Mouse (Mus musculus) embryonic facial prominence, embryonic 13.5 days (tissue): Measurements from ENCODE around the gene BC053393. TPM values are rescaled to one million over a fixed set of nuclear protein-coding genes. Genes with fewer than 3 reads are reported as not detected.

Experiments used
- ATAC-seq: fragments of 200-750 bp; cut with Nextera tagmentation; 2 replicates; pipeline ENCODE4 v1.8.0; 2017; ENCODE audit warnings: low read depth; ENCODE audit not compliant: insufficient number of reproducible peaks, insufficient read depth, low FRiP score, low TSS enrichment
- H3K27ac ChIP-seq: fragments of 300-500 bp; sonication (generic); 2 replicates; pipeline ENCODE4 v1.5.1; 2015; ENCODE audit warnings: moderate library complexity, mild to moderate bottlenecking, inconsistent platforms
- H3K27me3 ChIP-seq: fragments of 300-500 bp; sonication (generic); 2 replicates; pipeline ENCODE4 v1.6.1; 2015; ENCODE audit warnings: mild to moderate bottlenecking, inconsistent platforms
- H3K36me3 ChIP-seq: fragments of 300-500 bp; sonication (generic); 2 replicates; pipeline ENCODE4 v1.6.1; 2015; ENCODE audit warnings: mild to moderate bottlenecking, inconsistent platforms
- H3K4me1 ChIP-seq: fragments of 300-500 bp; sonication (generic); 2 replicates; pipeline ENCODE4 v1.6.1; 2015; ENCODE audit warnings: inconsistent platforms
- H3K4me2 ChIP-seq: fragments of 300-500 bp; sonication (generic); 2 replicates; pipeline ENCODE4 v1.6.1; 2015; ENCODE audit warnings: moderate library complexity, mild to moderate bottlenecking, inconsistent platforms
- H3K4me3 ChIP-seq: fragments of 300-500 bp; sonication (generic); 2 replicates; pipeline ENCODE4 v1.5.1; 2015; ENCODE audit warnings: mild to moderate bottlenecking, inconsistent platforms
- H3K9ac ChIP-seq: fragments of 300-500 bp; sonication (generic); 2 replicates; pipeline ENCODE4 v1.6.1; 2015; ENCODE audit warnings: mild to moderate bottlenecking, inconsistent platforms
- H3K9me3 ChIP-seq: fragments of 300-500 bp; sonication (generic); 2 replicates; pipeline ENCODE4 v1.6.1; 2016; ENCODE audit warnings: inconsistent platforms
- WGBS: fragments of 180-500 bp; shearing (Covaris S2); methylation state at CpG from one replicate; pipeline ENCODE4 v1.1.7; 2015; ENCODE audit warnings: mixed read lengths; 5-methylcytosine and 5-hydroxymethylcytosine counted together
- polyA plus RNA-seq: library from polyadenylated mRNA; unstranded; fragments of >200 nt; fragmentation: Nextera tagmentation; extraction: Ambion mirVana; gene quantifications from 2 replicates; pipeline ENCODE4 v1.2.1, GENCODE M21; 2015

Gene BC053393
- polyA plus RNA-seq, result not detected in 2 replicates

GRCm38 (mm10) chr11:46571327-46571726, at the start of gene BC053393:
Gene BC053393 (plus strand): TSS chr11:46571536.
- H3K27ac ChIP-seq, result no peak within 1 kb of the TSS
- no peaks in the 10 kb centered on the region for H3K36me3 ChIP-seq
- WGBS, result 96% methylated on average over 1 of the region's 1 CpGs
- H3K4me3 ChIP-seq, result no peak within 1 kb of the TSS
- H3K9ac ChIP-seq, result no peak within 1 kb of the TSS
- H3K4me1 ChIP-seq, result no peaks in the 10 kb centered on the region
- no peaks in the 10 kb centered on the region for H3K27me3 ChIP-seq
- H3K9me3 ChIP-seq, result no peaks in the 10 kb centered on the region
- ATAC-seq, result no peak
- no peak within 1 kb of the TSS for H3K4me2 ChIP-seq

DNA sequence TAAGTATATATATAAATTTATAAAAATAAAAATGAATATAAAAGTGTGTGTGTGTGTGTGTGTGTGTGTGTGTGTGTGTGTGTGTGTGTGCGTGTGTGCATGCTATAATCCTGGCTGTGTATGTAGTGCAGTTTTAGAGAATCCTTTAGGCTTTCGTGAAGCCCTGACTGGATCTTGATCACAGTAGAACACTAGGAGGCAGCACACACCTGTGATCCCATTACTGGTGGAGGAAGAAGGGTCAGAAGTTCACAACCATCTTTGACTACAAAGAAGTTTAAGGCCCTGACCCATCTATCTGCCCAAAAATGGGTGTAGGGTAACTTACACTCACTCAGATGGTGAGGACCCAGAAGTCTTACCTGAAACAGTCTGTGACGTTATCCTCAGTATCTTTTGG, 48.6 kb upstream of the BC053393 start:
- Histone ChIP-seq H3K27me3 (no peaks in the 10 kb centered on the region), H3K9me3 (no peaks in the 10 kb centered on the region), H3K4me3 (no peak overlapping the region), H3K9ac (no peak overlapping the region), H3K36me3 (no peaks in the 10 kb centered on the region), H3K4me2 (no peak overlapping the region), H3K27ac (no peak overlapping the region), H3K4me1 (no peaks in the 10 kb centered on the region)
- WGBS, result 81% methylated on average over 3 of the region's 3 CpGs
- no peak for ATAC-seq

DNA sequence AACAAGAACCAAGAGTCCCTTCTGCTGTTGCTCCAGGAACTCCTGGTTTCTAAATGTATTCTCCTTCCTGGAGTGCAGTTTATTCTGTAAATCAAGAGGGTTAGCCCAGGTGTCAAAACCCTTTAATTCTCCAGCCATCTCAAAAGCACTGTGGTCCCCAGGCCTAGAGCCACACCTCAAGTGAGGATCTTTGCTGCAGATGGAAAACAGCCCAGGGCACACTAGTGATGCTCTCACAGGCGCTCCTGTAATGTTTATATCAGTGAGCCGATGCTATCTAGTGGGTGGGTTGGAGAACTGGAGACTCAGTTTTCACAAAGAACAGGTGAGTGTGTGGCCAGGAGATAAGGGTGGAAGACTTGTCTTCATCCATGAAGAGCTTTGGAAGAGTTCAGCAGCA, 47.4 kb upstream of the BC053393 start, which contains the start of gene Gm12169:
Gm12169 (plus strand) TSS at position 301 of the 400 bp plus-strand sequence.
- no peak within 1 kb of the TSS for H3K4me3 ChIP-seq
- H3K9me3 ChIP-seq, result no peaks in the 10 kb centered on the region
- no peak within 1 kb of the TSS for H3K27ac ChIP-seq
- H3K4me1 ChIP-seq, result no peaks in the 10 kb centered on the region
- no peaks in the 10 kb centered on the region for H3K36me3 ChIP-seq
- no peak within 1 kb of the TSS for H3K4me2 ChIP-seq
- no peak within 1 kb of the TSS for H3K9ac ChIP-seq
- ATAC-seq, result no peak
- WGBS, result 88% methylated on average over 2 of the region's 2 CpGs
- no peaks in the 10 kb centered on the region for H3K27me3 ChIP-seq

GRCm38 (mm10) chr11:46530149-46530548, 41.2 kb upstream of the BC053393 start:
- no peak overlapping the region for H3K4me3 ChIP-seq
- 67% methylated on average over 4 of the region's 4 CpGs for WGBS
- H3K4me1 ChIP-seq, result no peaks in the 10 kb centered on the region
- no peaks in the 10 kb centered on the region for H3K36me3 ChIP-seq
- no peaks in the 10 kb centered on the region for H3K9me3 ChIP-seq
- H3K27ac ChIP-seq, result no peak overlapping the region
- no peaks in the 10 kb centered on the region for H3K27me3 ChIP-seq
- H3K4me2 ChIP-seq, result no peak overlapping the region
- ATAC-seq, result no peak
- H3K9ac ChIP-seq, result no peak overlapping the region

GRCm38 (mm10) chr11:46536978-46537377, 34.4 kb upstream of the BC053393 start:
- Histone ChIP-seq H3K36me3 (no peaks in the 10 kb centered on the region), H3K4me1 (no peaks in the 10 kb centered on the region), H3K4me3 (no peak overlapping the region), H3K4me2 (no peak overlapping the region), H3K27me3 (no peaks in the 10 kb centered on the region), H3K9ac (no peak overlapping the region), H3K9me3 (no peaks in the 10 kb centered on the region), H3K27ac (no peak overlapping the region)
- ATAC-seq, result no peak
- WGBS, result 68% methylated on average over 4 of the region's 4 CpGs

- Histone ChIP-seq H3K27ac (no peak overlapping the region), H3K9ac (no peak overlapping the region), H3K4me1 (no peaks in the 10 kb centered on the region), H3K4me2 (no peak overlapping the region), H3K27me3 (no peaks in the 10 kb centered on the region), H3K9me3 (no peaks in the 10 kb centered on the region), H3K36me3 (no peaks in the 10 kb centered on the region), H3K4me3 (no peak overlapping the region)
- no peak for ATAC-seq
- WGBS, result 90% methylated on average over 2 of the region's 2 CpGs
Observed at GRCm38 (mm10) chr11:46543530-46543929, 27.8 kb upstream of the BC053393 start.

DNA sequence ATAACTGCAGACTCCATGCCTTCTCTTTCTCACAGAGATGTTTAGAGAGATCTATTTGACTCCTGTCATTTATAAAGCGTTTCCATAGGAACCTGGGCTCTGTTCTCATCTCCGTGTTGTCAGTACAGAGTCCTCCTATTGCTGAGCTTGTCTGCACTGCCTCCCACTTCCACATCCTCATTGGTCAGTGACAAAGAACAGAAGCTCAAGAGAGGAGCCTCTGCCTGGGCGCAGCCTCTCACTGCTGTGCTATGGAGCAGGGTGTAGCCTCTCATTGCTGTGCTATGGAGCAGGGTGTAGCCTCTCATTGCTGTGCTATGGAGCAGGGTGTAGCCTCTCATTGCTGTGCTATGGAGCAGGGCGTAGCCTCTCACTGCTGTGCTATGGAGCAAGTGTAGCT, 21.6 kb upstream of the BC053393 start:
- no peak overlapping the region for H3K27ac ChIP-seq
- H3K4me3 ChIP-seq, result no peak overlapping the region
- H3K4me1 ChIP-seq, result no peaks in the 10 kb centered on the region
- H3K36me3 ChIP-seq, result no peaks in the 10 kb centered on the region
- no peak for ATAC-seq
- H3K9me3 ChIP-seq, result no peaks in the 10 kb centered on the region
- no peak overlapping the region for H3K9ac ChIP-seq
- WGBS, result 84% methylated on average over 4 of the region's 4 CpGs
- H3K4me2 ChIP-seq, result no peak overlapping the region
- no peaks in the 10 kb centered on the region for H3K27me3 ChIP-seq

DNA sequence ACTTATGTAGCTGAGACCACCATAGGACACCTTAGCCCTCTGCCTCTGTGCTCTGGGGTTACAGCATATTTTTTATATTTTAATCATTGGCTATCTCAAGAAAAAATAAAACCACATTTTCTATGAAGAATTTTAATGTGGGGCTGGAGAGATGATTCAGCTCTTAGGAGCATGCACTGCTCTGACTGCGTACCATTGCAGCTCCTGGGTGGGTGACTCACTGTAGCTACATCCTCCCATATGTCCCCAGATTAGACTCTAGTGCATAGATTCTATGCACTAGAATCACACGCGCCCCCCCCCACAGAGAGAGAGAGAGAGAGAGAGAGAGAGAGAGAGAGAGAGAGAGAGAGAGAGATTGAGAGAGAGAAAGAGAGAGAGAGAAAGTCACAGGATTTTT, 18.6 kb upstream of the BC053393 start:
- H3K4me3 ChIP-seq, result no peak overlapping the region
- WGBS, result 90% methylated on average over 3 of the region's 3 CpGs
- no peaks in the 10 kb centered on the region for H3K36me3 ChIP-seq
- H3K27ac ChIP-seq, result no peak overlapping the region
- ATAC-seq, result no peak
- no peak overlapping the region for H3K9ac ChIP-seq
- no peaks in the 10 kb centered on the region for H3K27me3 ChIP-seq
- H3K4me2 ChIP-seq, result no peak overlapping the region
- no peaks in the 10 kb centered on the region for H3K4me1 ChIP-seq
- H3K9me3 ChIP-seq, result no peaks in the 10 kb centered on the region

DNA sequence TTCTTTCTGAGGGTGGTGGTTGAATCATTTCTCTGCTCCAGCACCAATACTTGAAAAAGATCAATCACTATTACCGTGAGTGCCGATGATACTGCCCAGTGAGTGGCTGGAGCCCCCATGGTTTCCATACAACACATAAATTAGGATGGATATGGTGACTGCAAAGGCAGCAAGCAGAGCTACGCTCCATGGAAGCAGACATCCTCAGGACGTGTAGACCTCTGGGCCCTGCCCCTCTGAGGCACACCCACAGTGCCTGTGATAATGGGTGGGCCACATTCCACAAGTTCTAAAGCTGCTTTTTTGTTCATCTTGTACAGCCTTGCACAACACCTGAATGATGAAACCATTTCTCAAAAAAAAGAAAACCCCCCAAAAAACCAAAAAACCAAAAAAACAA, 10.2 kb upstream of the BC053393 start:
- WGBS, result 82% methylated on average over 4 of the region's 4 CpGs
- Histone ChIP-seq H3K4me2 (no peak overlapping the region), H3K4me3 (no peak overlapping the region), H3K9ac (no peak overlapping the region), H3K27me3 (no peaks in the 10 kb centered on the region), H3K36me3 (no peaks in the 10 kb centered on the region), H3K27ac (no peak overlapping the region), H3K4me1 (no peaks in the 10 kb centered on the region), H3K9me3 (no peaks in the 10 kb centered on the region)
- no peak for ATAC-seq

DNA sequence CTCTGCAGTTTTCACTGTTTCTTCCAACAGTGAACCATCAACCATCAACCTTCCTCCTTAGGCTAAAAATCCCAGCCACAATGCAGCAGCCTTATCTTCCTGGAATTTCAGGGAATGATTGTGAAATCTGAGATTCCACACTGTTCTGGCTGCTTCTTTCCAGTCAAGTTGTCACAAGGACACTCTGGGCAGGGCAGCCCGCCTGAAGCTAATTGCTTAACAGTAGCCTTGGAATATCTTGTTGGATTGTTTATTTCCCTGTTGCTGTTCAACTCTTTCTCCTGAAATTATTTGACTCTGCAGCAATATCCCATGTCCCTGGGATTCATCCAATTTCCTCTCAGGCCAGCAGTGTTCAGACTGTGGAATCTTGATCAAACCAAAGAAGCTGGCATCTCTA, 6.7 kb upstream of the BC053393 start:
- H3K27me3 ChIP-seq, result no peaks in the 10 kb centered on the region
- no peaks in the 10 kb centered on the region for H3K4me1 ChIP-seq
- H3K9ac ChIP-seq, result no peak overlapping the region
- H3K9me3 ChIP-seq, result no peaks in the 10 kb centered on the region
- ATAC-seq, result no peak
- 59% methylated on average over 1 of the region's 1 CpGs for WGBS
- no peaks in the 10 kb centered on the region for H3K36me3 ChIP-seq
- no peak overlapping the region for H3K27ac ChIP-seq
- no peak overlapping the region for H3K4me3 ChIP-seq
- H3K4me2 ChIP-seq, result no peak overlapping the region

- no peak overlapping the region for H3K4me2 ChIP-seq
- H3K4me1 ChIP-seq, result no peaks in the 10 kb centered on the region
- no peaks in the 10 kb centered on the region for H3K27me3 ChIP-seq
- no peaks in the 10 kb centered on the region for H3K9me3 ChIP-seq
- H3K36me3 ChIP-seq, result no peaks in the 10 kb centered on the region
- ATAC-seq, result no peak
- 92% methylated on average over 2 of the region's 2 CpGs for WGBS
- H3K9ac ChIP-seq, result no peak overlapping the region
- H3K4me3 ChIP-seq, result no peak overlapping the region
- no peak overlapping the region for H3K27ac ChIP-seq
Observed at GRCm38 (mm10) chr11:46565967-46566366, 5.4 kb upstream of the BC053393 start.

- Histone ChIP-seq H3K27me3 (no peaks in the 10 kb centered on the region), H3K4me3 (no peak overlapping the region), H3K4me1 (no peaks in the 10 kb centered on the region), H3K27ac (no peak overlapping the region), H3K4me2 (no peak overlapping the region), H3K9ac (no peak overlapping the region), H3K9me3 (no peaks in the 10 kb centered on the region), H3K36me3 (no peaks in the 10 kb centered on the region)
- WGBS, result 78% methylated on average over 1 of the region's 1 CpGs
- ATAC-seq, result no peak
Observed at GRCm38 (mm10) chr11:46569107-46569506, 2.2 kb upstream of the BC053393 start.
